Mouse (Mus musculus): Measurements from ENCODE around the gene Gm7954. TPM values are rescaled to one million over a fixed set of nuclear protein-coding genes. Genes with fewer than 3 reads are reported as not detected.
"Not testable (repeated sequence)": the region's sequence is repeated elsewhere in the genome, so short reads cannot be mapped to it uniquely, and the experiment has no call there.

Gm7954 gene
- polyA plus RNA-seq (2014; fragmentation: Nextera tagmentation; extraction: Ambion mirVana), result not detected in 2 replicates

- WGBS, result no CpG with 5 or more reads among the region's 2 CpGs
Observed at GRCm38 (mm10) chr14:41453418-41453817, at the start of gene Gm7954. Gene Gm7954 (minus strand): TSS chr14:41453518.

DNA sequence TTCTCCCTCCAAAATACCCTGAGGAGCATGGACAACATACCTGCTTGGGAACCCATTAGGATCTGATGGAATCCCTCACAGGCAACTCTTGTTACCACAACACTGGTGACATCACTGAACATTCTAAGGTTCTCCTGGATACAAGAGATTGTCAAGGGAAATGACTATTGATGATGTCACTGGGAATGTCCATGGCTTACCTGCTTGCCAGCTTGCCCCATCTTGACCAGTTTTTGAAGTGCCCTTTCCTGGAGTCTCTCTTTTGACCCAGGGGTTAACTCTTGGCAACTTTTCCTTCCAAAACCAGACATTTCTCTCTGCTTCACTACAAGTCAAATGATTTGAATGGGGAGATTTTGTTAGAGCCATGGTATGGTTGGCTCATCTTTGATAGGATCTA, 36.1 kb upstream of the Gm7954 start, which contains the start of gene Gm3486:
Gene Gm3486 (minus strand): TSS at position 101 of the 400 bp plus-strand sequence.
- DNase-seq (ENCODE audit: low spot score); H3K9ac ChIP-seq (ENCODE audit: low read length); H3K9me3 ChIP-seq (ENCODE audit: control insufficient read depth, low read length); H3K36me3 ChIP-seq (ENCODE audit: control insufficient read depth, insufficient read depth, low read length); ATAC-seq (ENCODE audit: insufficient read depth, low FRiP score, low TSS enrichment); H3K27me3 ChIP-seq (ENCODE audit: control insufficient read depth, insufficient read depth, low read length); H3K4me2 ChIP-seq (ENCODE audit: low read depth); H3K27ac ChIP-seq (ENCODE audit: low read depth, low read length); H3K4me1 ChIP-seq (ENCODE audit: control insufficient read depth, insufficient read depth, low read length); H3K4me3 ChIP-seq (ENCODE audit: low read depth, low read length): not testable (repeated sequence)

More at GRCm38 (mm10) chr14:41453418-41453817, at the start of gene Gm7954:
- H3K36me3 ChIP-seq (ENCODE audit: control insufficient read depth, insufficient read depth, low read length); H3K9me3 ChIP-seq (ENCODE audit: control insufficient read depth, low read length); ATAC-seq (ENCODE audit: insufficient read depth, low FRiP score, low TSS enrichment); H3K27ac ChIP-seq (ENCODE audit: low read depth, low read length); H3K27me3 ChIP-seq (ENCODE audit: control insufficient read depth, insufficient read depth, low read length); H3K4me1 ChIP-seq (ENCODE audit: control insufficient read depth, insufficient read depth, low read length); DNase-seq (ENCODE audit: low spot score); H3K4me2 ChIP-seq (ENCODE audit: low read depth); H3K4me3 ChIP-seq (ENCODE audit: low read depth, low read length); H3K9ac ChIP-seq (ENCODE audit: low read length): not testable (repeated sequence)

- DNase-seq (ENCODE audit: low spot score), result peak; percentile 46
- ATAC-seq (ENCODE audit: insufficient read depth, low FRiP score, low TSS enrichment); H3K36me3 ChIP-seq (ENCODE audit: control insufficient read depth, insufficient read depth, low read length); H3K9ac ChIP-seq (ENCODE audit: low read length); H3K27me3 ChIP-seq (ENCODE audit: control insufficient read depth, insufficient read depth, low read length); H3K4me3 ChIP-seq (ENCODE audit: low read depth, low read length); H3K4me1 ChIP-seq (ENCODE audit: control insufficient read depth, insufficient read depth, low read length); H3K27ac ChIP-seq (ENCODE audit: low read depth, low read length); H3K9me3 ChIP-seq (ENCODE audit: control insufficient read depth, low read length): not testable (repeated sequence)
- 12% methylated on average over 10 of the region's 16 CpGs for WGBS
- 0 out of 2 replicates have a peak overlapping the region, but pooled peaks have one; percentile 3 for H3K4me2 ChIP-seq (ENCODE audit: low read depth)
Observed at GRCm38 (mm10) chr14:41425393-41426075, 27.8 kb downstream of the Gm7954 start.

- H3K4me3 ChIP-seq (ENCODE audit: low read depth, low read length); H3K9me3 ChIP-seq (ENCODE audit: control insufficient read depth, low read length); H3K4me2 ChIP-seq (ENCODE audit: low read depth); H3K27me3 ChIP-seq (ENCODE audit: control insufficient read depth, insufficient read depth, low read length); ATAC-seq (ENCODE audit: insufficient read depth, low FRiP score, low TSS enrichment); H3K36me3 ChIP-seq (ENCODE audit: control insufficient read depth, insufficient read depth, low read length); H3K27ac ChIP-seq (ENCODE audit: low read depth, low read length); H3K4me1 ChIP-seq (ENCODE audit: control insufficient read depth, insufficient read depth, low read length); H3K9ac ChIP-seq (ENCODE audit: low read length): not testable (repeated sequence)
- DNase-seq (ENCODE audit: low spot score), result peak; percentile 5
- WGBS, result 11% methylated on average over 14 of the region's 14 CpGs
Observed at GRCm38 (mm10) chr14:41424694-41425093, 28.6 kb downstream of the Gm7954 start.

DNA sequence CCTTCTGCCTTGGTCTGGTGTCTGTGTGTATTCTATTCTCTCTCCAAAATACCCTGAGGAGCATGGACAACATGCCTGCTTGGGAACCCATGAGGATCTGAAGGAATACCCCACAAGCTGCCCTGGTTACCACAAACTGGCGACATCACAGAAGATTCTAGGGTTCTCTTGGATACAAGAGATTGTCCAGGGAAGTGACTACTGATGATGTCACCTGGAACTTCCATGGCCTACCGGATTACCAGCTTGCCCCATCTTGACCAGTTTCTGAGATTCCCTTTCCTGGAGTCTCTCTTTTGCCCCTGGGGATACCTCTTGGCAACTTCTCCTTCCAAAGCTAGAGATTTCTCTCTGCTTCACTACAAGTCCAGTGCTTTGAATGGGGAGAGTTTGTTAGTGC, 45.1 kb downstream of the Gm7954 start, which contains the start of gene Gm6482:
Gene Gm6482 (minus strand): TSS at position 101 of the 400 bp plus-strand sequence.
- DNase-seq (ENCODE audit: low spot score); H3K4me1 ChIP-seq (ENCODE audit: control insufficient read depth, insufficient read depth, low read length); H3K4me2 ChIP-seq (ENCODE audit: low read depth); H3K36me3 ChIP-seq (ENCODE audit: control insufficient read depth, insufficient read depth, low read length); H3K4me3 ChIP-seq (ENCODE audit: low read depth, low read length); H3K9ac ChIP-seq (ENCODE audit: low read length); H3K27me3 ChIP-seq (ENCODE audit: control insufficient read depth, insufficient read depth, low read length); H3K27ac ChIP-seq (ENCODE audit: low read depth, low read length); H3K9me3 ChIP-seq (ENCODE audit: control insufficient read depth, low read length); ATAC-seq (ENCODE audit: insufficient read depth, low FRiP score, low TSS enrichment): not testable (repeated sequence)
- no CpG with 5 or more reads among the region's 2 CpGs for WGBS

Other genes starting within 250 kb of the Gm7954 start
- gene Gm2832, start 174.7 kb downstream of the Gm7954 start, polyA plus RNA-seq (2014; fragmentation: Nextera tagmentation; extraction: Ambion mirVana), result not detected in 2 replicates
- not detected in 2 replicates for gene Gm5798, start 104.9 kb downstream of the Gm7954 start, polyA plus RNA-seq (2014; fragmentation: Nextera tagmentation; extraction: Ambion mirVana)
- gene Gm7945, start 67.1 kb downstream of the Gm7954 start, polyA plus RNA-seq (2014; fragmentation: Nextera tagmentation; extraction: Ambion mirVana), result not detected in 2 replicates
- gene Gm6482, start 45.2 kb downstream of the Gm7954 start, polyA plus RNA-seq (2014; fragmentation: Nextera tagmentation; extraction: Ambion mirVana), result not detected in 2 replicates
- not detected in 2 replicates for gene Gm3486, start 36.0 kb upstream of the Gm7954 start, polyA plus RNA-seq (2014; fragmentation: Nextera tagmentation; extraction: Ambion mirVana)
- not detected in 2 replicates for gene Gm7970, start 102.1 kb upstream of the Gm7954 start, polyA plus RNA-seq (2014; fragmentation: Nextera tagmentation; extraction: Ambion mirVana)
- gene 1700049E17Rik2, start 119.7 kb upstream of the Gm7954 start, polyA plus RNA-seq (2014; fragmentation: Nextera tagmentation; extraction: Ambion mirVana), result not detected in 2 replicates
- not detected in 2 replicates for gene Gm3072, start 171.1 kb upstream of the Gm7954 start, polyA plus RNA-seq (2014; fragmentation: Nextera tagmentation; extraction: Ambion mirVana)
- not detected in 2 replicates for gene Gm3676, start 193.0 kb upstream of the Gm7954 start, polyA plus RNA-seq (2014; fragmentation: Nextera tagmentation; extraction: Ambion mirVana)
- not detected in 2 replicates for gene Gm8068, start 248.4 kb upstream of the Gm7954 start, polyA plus RNA-seq (2014; fragmentation: Nextera tagmentation; extraction: Ambion mirVana)